Mouse (Mus musculus): ENCODE measurements around the gene Rasal1.

The Rasal1 gene

GRCm38 (mm10) chr5:120653873-120654272 lies 5.3 kb downstream of the Rasal1 start:
- DNase-seq (ENCODE audit: inconsistent ontology term) = no peak

- peak; percentile 55 for DNase-seq (ENCODE audit: inconsistent ontology term)
Measured at GRCm38 (mm10) chr5:120656281-120656751, 7.7 kb downstream of the Rasal1 start.

GRCm38 (mm10) chr5:120660816-120661215 lies 12.2 kb downstream of the Rasal1 start:
- no peak for DNase-seq (ENCODE audit: inconsistent ontology term)

- DNase-seq (ENCODE audit: inconsistent ontology term) = no peak
Measured at GRCm38 (mm10) chr5:120664888-120665287, 16.3 kb downstream of the Rasal1 start.

- DNase-seq (ENCODE audit: inconsistent ontology term) = no peak
Measured at GRCm38 (mm10) chr5:120668761-120669160, 20.1 kb downstream of the Rasal1 start.

- DNase-seq (ENCODE audit: inconsistent ontology term) = no peak
Measured at GRCm38 (mm10) chr5:120670132-120670531, 21.5 kb downstream of the Rasal1 start.

- DNase-seq (ENCODE audit: inconsistent ontology term) = no peak
Measured at GRCm38 (mm10) chr5:120671865-120672264, 23.3 kb downstream of the Rasal1 start.

- DNase-seq (ENCODE audit: inconsistent ontology term) = peak; percentile 60
Measured at GRCm38 (mm10) chr5:120673626-120674025, 25.0 kb downstream of the Rasal1 start.

- peak; percentile 45 for DNase-seq (ENCODE audit: inconsistent ontology term)
Measured at GRCm38 (mm10) chr5:120674229-120675145, 25.9 kb downstream of the Rasal1 start.

GRCm38 (mm10) chr5:120677516-120677915 lies 28.9 kb downstream of the Rasal1 start:
- peak; percentile 32 for DNase-seq (ENCODE audit: inconsistent ontology term)

- peak; percentile 89 for DNase-seq (ENCODE audit: inconsistent ontology term)
Measured at GRCm38 (mm10) chr5:120679676-120680555, 31.3 kb downstream of the Rasal1 start.

GRCm38 (mm10) chr5:120680918-120681317 lies 32.3 kb downstream of the Rasal1 start:
- DNase-seq (ENCODE audit: inconsistent ontology term) = no peak

- DNase-seq (ENCODE audit: inconsistent ontology term) = no peak
Measured at GRCm38 (mm10) chr5:120682982-120683771, 34.6 kb downstream of the Rasal1 start.

GRCm38 (mm10) chr5:120685678-120686077 lies 37.1 kb downstream of the Rasal1 start:
- no peak for DNase-seq (ENCODE audit: inconsistent ontology term)

- no peak for DNase-seq (ENCODE audit: inconsistent ontology term)
Measured at GRCm38 (mm10) chr5:120686749-120687483, 38.3 kb downstream of the Rasal1 start.

GRCm38 (mm10) chr5:120687484-120687851 lies 38.9 kb downstream of the Rasal1 start:
- DNase-seq (ENCODE audit: inconsistent ontology term) = no peak

- DNase-seq (ENCODE audit: inconsistent ontology term) = no peak
Measured at GRCm38 (mm10) chr5:120687897-120688296, 39.3 kb downstream of the Rasal1 start.

- DNase-seq (ENCODE audit: inconsistent ontology term) = no peak
Measured at GRCm38 (mm10) chr5:120688434-120688833, 39.8 kb downstream of the Rasal1 start.

- no peak for DNase-seq (ENCODE audit: inconsistent ontology term)
Measured at GRCm38 (mm10) chr5:120690417-120690816, 41.8 kb downstream of the Rasal1 start.

- DNase-seq (ENCODE audit: inconsistent ontology term) = no peak
Measured at GRCm38 (mm10) chr5:120692034-120692433, 43.4 kb downstream of the Rasal1 start.
